Mouse (Mus musculus) liver, embryonic 14.5 days (tissue): ENCODE measurements at regions not wholly inside any gene's neighbourhood (a gene's known extent, or its start where the extent isn't known, plus 50 kb on each side); places are given as distances from the start of the nearest gene placed in this dataset.

Experiments
- CTCF ChIP-seq: IDR thresholded peaks from 2 replicates; pipeline ENCODE4 v1.5.1; 2016; ENCODE audit warnings: antibody characterized with exemption, low read depth, control low read depth
- EP300 ChIP-seq: IDR thresholded peaks from 2 replicates; pipeline ENCODE4 v1.6.1; 2016; ENCODE audit warnings: antibody characterized with exemption, low read depth

- no peak for TF ChIP-seq CTCF
- TF ChIP-seq EP300, result no peak
Observed at GRCm38 (mm10) chr11:65367825-65368224, 98.0 kb upstream of the Myocd start.
